9 mouse cellular contexts compared by ENCODE assay signal in the genomic region with DNA sequence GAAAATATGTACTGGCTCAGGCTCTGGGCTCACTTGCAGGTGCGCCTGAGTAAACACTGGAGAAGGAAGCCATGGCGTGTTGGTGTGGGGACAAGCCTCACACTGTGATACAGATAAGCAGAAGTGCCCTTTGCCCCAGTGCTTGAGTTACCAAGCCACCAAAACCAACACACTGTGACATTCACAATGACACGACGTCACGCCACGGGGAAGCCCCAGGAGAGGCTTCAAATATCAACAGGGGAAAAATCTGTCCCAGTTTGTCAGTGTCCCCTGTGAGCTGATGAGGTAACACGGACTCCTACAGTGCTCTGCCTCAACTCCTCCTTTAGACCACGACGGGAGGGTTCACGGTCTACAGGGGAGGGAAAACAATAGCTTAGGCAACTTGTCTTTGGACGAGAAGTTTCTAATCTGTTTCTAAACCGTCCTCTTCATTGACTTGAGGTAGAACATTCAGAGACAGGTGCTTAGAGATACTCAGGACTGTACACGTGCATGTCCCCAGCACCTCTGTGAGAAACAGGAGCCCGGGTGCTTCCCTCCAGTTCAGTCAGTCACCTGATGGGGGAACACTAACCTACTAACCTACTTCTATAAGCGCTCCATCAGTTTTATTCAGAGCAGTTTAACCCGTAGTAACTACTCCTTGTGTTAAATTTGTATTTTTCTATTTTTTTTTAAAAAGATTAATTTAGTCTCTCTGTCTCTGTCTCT.
DNase-seq lines count a peak whose midpoint lies in the region; ATAC-seq and TF ChIP-seq lines count a peak whose summit lies in the region.
"Had no signal": no experiment of that assay in that cellular context is flagged by ENCODE, and none has a peak within 500 bp of the region (broad histone marks: within the 10 kb centered on the region; RNA-seq: fewer than 3 reads in every experiment).

No protein-coding gene starts in this region.

- H3K36me3 ChIP-seq in liver, postnatal 0 days (replicated peaks; ENCODE audit: insufficient read depth, low read length), result no peaks in the 10 kb centered on the region
- no peaks in the 10 kb centered on the region for H3K36me3 ChIP-seq in splenic B cell, adult 2 months (ENCODE audit: control insufficient read depth, insufficient read depth, low read length, poor library complexity, severe bottlenecking)
- H3K36me3 ChIP-seq: midbrain, embryonic 12.5 days had no signal

- H3K4me3 ChIP-seq in liver, postnatal 0 days (ENCODE audit: low read depth, low read length), result no peak overlapping the region
- H3K4me3 ChIP-seq: midbrain, embryonic 12.5 days had no signal

- H3K27me3 ChIP-seq in liver, postnatal 0 days (ENCODE audit: insufficient read depth, low read length), result no peaks in the 10 kb centered on the region
- no peaks in the 10 kb centered on the region for H3K27me3 ChIP-seq in splenic B cell, adult 2 months (ENCODE audit: control insufficient read depth, insufficient read depth, low read length, poor library complexity, severe bottlenecking)
- H3K27me3 ChIP-seq: midbrain, embryonic 12.5 days had no signal

- H3K9me3 ChIP-seq in liver, postnatal 0 days (ENCODE audit: low read length), result no peaks in the 10 kb centered on the region
- H3K9me3 ChIP-seq: midbrain, embryonic 12.5 days had no signal

- peaks cover 23% of the 10 kb centered on the region for H3K4me1 ChIP-seq in liver, postnatal 0 days (ENCODE audit: insufficient read depth)

- H3K27ac ChIP-seq in liver, postnatal 0 days (ENCODE audit: low read depth), result peak overlapping the region; percentile 88
- H3K27ac ChIP-seq: kidney, postnatal 0 days; midbrain, embryonic 12.5 days had no signal

- peak; percentile 79 for DNase-seq in CD4-positive, CD25-positive, alpha-beta regulatory T cell, adult 2 months (ENCODE audit: low read depth, low spot score)
- peak; percentile 43 for DNase-seq in c-Kit-positive CD71-negative TER-119-negative erythroid progenitor cells, embryonic 14.5 days (ENCODE audit: low read depth)
- peak; percentile 79 for DNase-seq in liver, postnatal 0 days
- peak; percentile 65 for DNase-seq in splenic B cell, adult 2 months (ENCODE audit: low read depth, low spot score)
- DNase-seq in right cerebral cortex, adult 18-20 months, result no peak
- no peak for DNase-seq in left cerebral cortex, postnatal 4 days
- DNase-seq in left cerebral cortex, adult 9 months (ENCODE audit: low spot score in 2 of 2), result no peak

- 28% methylated on average over 16 of the region's 16 CpGs for WGBS in liver, postnatal 0 days (ENCODE audit: insufficient replicate concordance)

- peak overlapping the region; percentile 35; the same call in 1 of the 2 replicates for H3K4me2 ChIP-seq in liver, postnatal 0 days (ENCODE audit: low read depth, low read length)
- H3K4me2 ChIP-seq: midbrain, embryonic 12.5 days had no signal

- peak; percentile 98 for ATAC-seq in liver, postnatal 0 days

- H3K9ac ChIP-seq in liver, postnatal 0 days (replicated peaks), result no peak overlapping the region
- H3K9ac ChIP-seq: midbrain, embryonic 12.5 days had no signal

- 0 out of 2 replicates have a peak, but pooled peaks have one; percentile 30 for TF ChIP-seq EP300 in liver, postnatal 0 days (IDR thresholded peaks at IDR 0.05; ENCODE audit: low read depth)

- TF ChIP-seq CTCF in liver, postnatal 0 days (IDR thresholded peaks at IDR 0.05; ENCODE audit: low read depth), result no peak

- intact Hi-C loops in left cerebral cortex, postnatal 4 days (cut with DNase I), result no loop called here

Comparison
In these comparisons a context has a peak if more than half of its experiments do, and no peak if none do; other contexts are left out.
1. DNase-seq: peak in CD4-positive, CD25-positive, alpha-beta regulatory T cell, adult 2 months (single experiment), c-Kit-positive CD71-negative TER-119-negative erythroid progenitor cells, embryonic 14.5 days (single experiment), liver, postnatal 0 days (single experiment) and splenic B cell, adult 2 months (single experiment); none in right cerebral cortex, adult 18-20 months (single experiment), left cerebral cortex, postnatal 4 days (single experiment) and left cerebral cortex, adult 9 months (0 of 2).